Mouse (Mus musculus) T-helper 2 cell (primary cell): ENCODE data around the gene Polr1e.
"Not testable (repeated sequence)": the region's sequence is repeated elsewhere in the genome, so short reads cannot be mapped to it uniquely, and the experiment has no call there.

Source experiments
- in situ Hi-C: fragments of 300-600 bp; cut with MboI, MseI; formaldehyde crosslinking; loops from one replicate; pipeline ENCODE4 v1.15.1; 2025; ENCODE audit warnings: high pct_unique_total_duplicates

The Polr1e gene

GRCm38 (mm10) chr4:45000001-45000400 lies 18.4 kb upstream of the Polr1e start:
- in situ Hi-C loops: no loop called here

GRCm38 (mm10) chr4:45005452-45005851 lies 12.9 kb upstream of the Polr1e start:
- in situ Hi-C loops: no loop called here

- in situ Hi-C loops: loop anchor here (5.0 to 10.0 kb wide), 2 partner anchors 39 to 304 kb away; no protein-coding TSS in a partner anchor
Measured at GRCm38 (mm10) chr4:45010806-45011415, 7.5 kb upstream of the Polr1e start.

GRCm38 (mm10) chr4:45011581-45012104 lies 6.7 kb upstream of the Polr1e start:
- in situ Hi-C loops: loop anchor here (5.0 to 10.0 kb wide), 2 partner anchors 39 to 303 kb away; no protein-coding TSS in a partner anchor

- in situ Hi-C loops: loop anchor here (5.0 to 10.0 kb wide), 2 partner anchors 40 to 302 kb away; no protein-coding TSS in a partner anchor
Measured at GRCm38 (mm10) chr4:45012105-45012975, 6.0 kb upstream of the Polr1e start, which contains the start of gene Zbtb5. Gene Zbtb5 (minus strand): TSS chr4:45012412.

GRCm38 (mm10) chr4:45013031-45013431 lies 5.4 kb upstream of the Polr1e start:
- in situ Hi-C loops: loop anchor here (5.0 to 10.0 kb wide), 2 partner anchors 41 to 302 kb away; no protein-coding TSS in a partner anchor

GRCm38 (mm10) chr4:45013537-45013936 lies 4.8 kb upstream of the Polr1e start:
- in situ Hi-C loops: loop anchor here (5.0 to 10.0 kb wide), 2 partner anchors 41 to 301 kb away; no protein-coding TSS in a partner anchor

GRCm38 (mm10) chr4:45015615-45016014 lies 2.8 kb upstream of the Polr1e start:
- in situ Hi-C loops: loop anchor here (5.0 to 10.0 kb wide), 2 partner anchors 87 to 299 kb away; no protein-coding TSS in a partner anchor

GRCm38 (mm10) chr4:45019009-45019408 lies 626 bp downstream of the Polr1e start:
- in situ Hi-C loops: loop anchor here (5.0 to 10.0 kb wide), 2 partner anchors 83 to 296 kb away; no protein-coding TSS in a partner anchor

GRCm38 (mm10) chr4:45026459-45026858 lies 8.1 kb downstream of the Polr1e start:
- in situ Hi-C loops: no loop called here

- in situ Hi-C loops: no loop called here
Measured at GRCm38 (mm10) chr4:45032586-45032985, 14.2 kb downstream of the Polr1e start.

GRCm38 (mm10) chr4:45034693-45035628 lies 16.6 kb downstream of the Polr1e start:
- in situ Hi-C loops: no loop called here

GRCm38 (mm10) chr4:45036048-45036447 lies 17.7 kb downstream of the Polr1e start:
- in situ Hi-C loops: no loop called here

GRCm38 (mm10) chr4:45036571-45036970 lies 18.2 kb downstream of the Polr1e start:
- in situ Hi-C loops: no loop called here

GRCm38 (mm10) chr4:45037455-45038410 lies 19.4 kb downstream of the Polr1e start:
- in situ Hi-C loops: no loop called here

- in situ Hi-C loops: not testable (repeated sequence)
Measured at GRCm38 (mm10) chr4:45038879-45039278, 20.5 kb downstream of the Polr1e start.

- in situ Hi-C loops: not testable (repeated sequence)
Measured at GRCm38 (mm10) chr4:45039546-45039945, 21.2 kb downstream of the Polr1e start.

GRCm38 (mm10) chr4:45040795-45041194 lies 22.4 kb downstream of the Polr1e start:
- in situ Hi-C loops: no loop called here

- in situ Hi-C loops: no loop called here
Measured at GRCm38 (mm10) chr4:45046679-45047078, 28.3 kb downstream of the Polr1e start.
